Mouse (Mus musculus): ENCODE measurements around the gene Exoc1.

Exoc1 gene

DNA sequence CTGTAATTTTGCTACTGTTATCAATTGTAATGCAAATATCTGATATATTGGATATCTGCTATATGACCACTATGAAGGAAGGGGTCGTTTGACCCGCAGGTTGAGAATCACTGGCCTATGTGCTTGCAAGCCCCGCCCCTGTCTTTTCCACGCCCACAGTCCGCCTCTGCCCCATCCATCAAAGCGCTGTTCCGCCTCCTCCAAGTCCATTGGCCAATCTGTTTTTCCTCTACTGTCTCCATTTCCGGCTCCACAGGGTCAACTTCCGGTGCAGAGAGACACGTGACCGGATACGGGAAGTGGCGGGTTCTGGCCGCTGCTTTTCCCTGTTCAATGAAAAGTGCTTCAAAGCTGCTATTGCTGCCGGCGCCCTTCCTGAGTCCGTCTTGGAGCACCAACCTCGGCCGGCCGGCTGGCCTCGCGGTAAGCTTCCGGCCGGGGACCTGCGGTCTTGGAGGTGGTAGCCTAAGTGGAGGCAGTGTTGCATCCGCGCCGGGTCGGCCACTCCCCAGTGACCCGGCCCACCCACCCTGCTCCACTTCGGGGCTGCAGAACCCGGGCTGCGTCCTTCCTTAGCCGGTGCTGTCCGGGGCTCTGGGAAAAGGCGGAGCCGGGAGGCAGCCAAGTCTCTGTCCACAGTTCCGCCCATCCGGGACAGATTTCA is at the start of gene Exoc1:
Exoc1 (plus strand) TSS at position 272 of the 664 bp plus-strand sequence.
- peak; percentile 91 to 92 for DNase-seq

DNA sequence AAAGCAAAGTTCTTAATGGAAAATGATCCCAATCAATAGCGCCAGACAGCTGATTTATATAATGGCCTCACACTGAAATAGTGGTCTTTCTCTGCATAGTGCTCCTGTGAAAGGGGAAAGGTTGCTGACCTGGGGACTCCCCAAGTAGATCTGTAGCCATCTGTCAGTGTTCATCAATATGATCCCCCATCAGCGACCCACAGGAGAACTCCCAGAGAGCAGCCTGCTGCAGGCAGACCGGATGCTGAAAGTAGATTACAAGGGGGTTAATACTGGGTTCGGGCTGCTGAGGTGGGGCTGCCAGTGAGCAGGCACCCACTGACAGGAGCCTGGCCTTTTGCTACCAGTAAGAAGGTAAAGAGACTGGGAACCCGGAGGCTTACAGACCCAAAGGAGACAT is 45.3 kb upstream of the Exoc1 start, which contains the start of gene Gm7271:
Gm7271 (plus strand) TSS at position 230 of the 400 bp plus-strand sequence.
- no peak for DNase-seq

DNA sequence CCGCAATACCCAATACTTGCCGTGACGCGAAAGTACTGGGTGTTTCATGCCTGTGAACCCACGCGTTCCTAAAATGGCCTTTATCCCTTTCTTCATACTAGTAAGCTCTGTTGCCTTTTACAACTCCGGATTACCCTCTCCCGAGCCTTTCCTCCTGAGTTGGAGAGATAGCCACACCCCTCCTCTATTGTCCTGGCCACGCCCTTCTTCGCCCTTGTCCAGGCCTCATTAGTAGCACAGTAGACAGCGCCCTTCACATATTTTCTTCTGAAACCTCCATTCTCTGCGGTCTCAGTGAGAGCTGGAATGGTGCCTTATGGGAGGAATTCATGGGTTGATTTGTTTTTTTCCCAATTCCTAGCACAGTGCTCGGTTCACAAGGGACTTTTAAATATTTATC is 34.0 kb upstream of the Exoc1 start:
- no peak for DNase-seq

DNA sequence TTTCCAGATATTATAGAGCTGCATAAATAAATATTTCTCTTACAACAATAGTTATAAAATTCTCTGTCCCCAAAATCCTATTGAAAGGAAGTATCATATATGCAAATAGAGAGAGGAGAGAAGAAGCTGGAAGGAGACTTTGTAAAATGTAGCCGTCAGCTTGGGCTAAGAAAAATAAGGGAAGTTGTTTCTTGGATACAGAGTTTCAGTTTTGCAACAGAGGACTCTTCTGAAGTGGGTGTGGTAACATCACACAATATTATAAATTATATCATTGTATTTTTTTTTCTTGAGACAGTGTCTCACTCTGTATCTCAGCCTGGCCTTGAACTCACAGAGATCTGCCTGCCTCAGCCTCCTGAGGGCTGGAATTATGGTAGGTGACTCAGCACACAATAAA is 6.7 kb upstream of the Exoc1 start:
- DNase-seq = no peak

DNA sequence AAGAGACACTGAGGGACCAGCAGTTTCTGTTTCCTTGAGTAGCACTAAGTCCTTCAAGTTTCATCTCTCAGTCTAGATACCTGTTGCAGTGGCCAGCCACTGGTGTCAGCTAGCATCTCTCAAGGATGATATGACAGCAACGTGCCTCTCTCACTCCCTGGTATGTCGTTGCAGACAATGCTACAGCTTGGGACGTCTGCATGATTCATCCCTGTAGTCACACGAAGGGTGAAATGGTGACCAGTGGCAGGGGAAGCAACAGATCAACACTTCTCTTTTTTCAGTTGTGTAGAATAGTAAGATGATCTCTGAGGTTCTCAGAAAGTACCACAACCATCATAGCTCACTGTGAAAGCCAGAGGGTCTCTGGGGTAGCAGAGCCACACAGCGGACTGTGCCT is 4.5 kb upstream of the Exoc1 start:
- no peak for DNase-seq

DNA sequence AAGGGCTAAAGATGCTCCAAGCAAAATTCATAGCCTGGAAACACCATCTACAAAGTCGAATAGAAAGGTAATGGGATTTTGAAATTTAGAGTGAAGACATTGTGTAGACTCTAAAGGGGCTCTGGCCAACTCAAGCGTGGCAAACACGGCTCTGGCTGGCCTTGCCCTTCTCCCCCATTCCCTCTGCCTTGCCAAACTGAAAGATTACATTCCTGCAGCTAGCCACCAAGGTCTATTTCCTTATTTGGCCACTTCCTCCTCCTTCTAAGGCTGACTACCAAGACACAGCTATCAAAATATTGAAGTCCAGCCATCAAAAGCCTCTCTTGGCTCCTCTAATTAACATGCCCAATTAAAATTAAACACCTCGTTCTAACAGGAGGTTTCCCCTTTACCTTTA is 4.0 kb upstream of the Exoc1 start:
- DNase-seq = no peak

DNA sequence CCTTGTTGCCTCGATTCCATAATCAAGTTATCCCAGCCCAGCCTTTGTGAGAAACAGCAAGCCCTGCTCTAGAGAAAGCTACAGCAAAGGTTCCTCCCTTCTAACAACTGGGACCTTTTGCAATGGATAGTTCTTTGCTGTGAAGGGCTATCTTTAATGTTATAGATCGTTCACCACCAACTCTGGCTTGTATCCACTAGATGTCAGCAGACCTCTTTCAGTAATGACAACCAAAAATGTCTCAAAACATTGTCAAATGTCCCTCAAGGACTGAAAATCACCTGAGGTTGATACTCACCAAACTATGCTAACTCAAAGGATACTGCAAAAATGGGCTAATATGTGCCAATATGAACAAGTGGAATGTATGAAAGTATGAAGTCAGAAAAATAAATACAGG is 3.3 kb upstream of the Exoc1 start:
- no peak for DNase-seq

DNA sequence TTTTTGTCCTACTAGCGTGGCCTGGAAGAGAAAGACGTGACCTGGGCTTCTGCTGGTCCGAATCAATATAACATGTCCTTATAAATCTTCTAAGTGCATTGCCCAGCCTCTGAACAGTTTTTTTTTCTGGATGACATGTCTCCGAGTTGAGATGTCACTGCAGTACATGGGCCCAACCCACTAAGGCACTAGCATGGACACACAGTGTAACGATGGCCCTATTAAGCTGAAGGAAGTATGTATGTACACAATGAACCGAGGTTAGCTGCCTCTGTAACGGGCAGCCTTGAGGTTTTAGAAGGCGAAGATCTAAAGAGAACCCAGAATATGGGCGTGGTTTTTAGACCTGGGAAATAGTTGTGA is 574 bp downstream of the Exoc1 start:
- DNase-seq = no peak

DNA sequence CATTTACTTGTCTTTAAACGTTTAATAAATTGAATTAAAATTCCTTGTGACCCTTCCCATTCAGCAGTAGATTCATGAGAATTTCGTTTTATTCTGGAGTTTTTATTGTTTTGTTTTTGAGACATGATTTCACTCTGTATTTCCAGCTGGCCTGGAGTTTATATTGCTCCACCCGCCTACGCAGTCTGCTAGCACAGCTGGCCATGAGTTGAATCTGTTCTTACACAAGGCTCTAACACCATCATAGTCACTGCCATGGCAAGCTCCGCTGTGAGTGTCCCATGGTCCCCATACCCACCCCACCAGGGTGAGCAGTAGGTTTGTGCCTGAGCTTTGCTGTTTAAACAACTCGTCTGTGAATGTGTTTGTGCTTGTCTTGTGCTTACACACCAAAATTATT is 4.1 kb downstream of the Exoc1 start:
- no peak for DNase-seq

DNA sequence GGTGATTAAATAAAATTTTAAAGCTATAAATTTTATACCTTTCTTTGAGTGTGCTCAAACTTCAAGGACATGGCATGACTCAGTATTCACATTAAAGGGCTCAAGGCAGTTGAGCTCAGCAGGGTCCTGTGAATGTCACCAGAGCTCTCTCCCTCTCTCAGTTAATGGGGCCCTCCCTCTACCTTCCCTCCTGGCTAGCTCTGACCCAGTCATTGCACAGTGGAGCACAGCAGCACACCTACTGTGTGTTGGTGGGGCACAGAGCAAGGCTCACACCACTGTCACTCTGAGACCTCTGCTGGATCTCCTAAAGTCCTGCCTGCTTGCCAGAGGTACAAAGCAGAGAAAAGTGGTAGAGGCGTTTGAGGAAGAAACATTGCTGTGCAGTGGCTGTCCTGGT is 7.1 kb downstream of the Exoc1 start:
- no peak for DNase-seq

DNA sequence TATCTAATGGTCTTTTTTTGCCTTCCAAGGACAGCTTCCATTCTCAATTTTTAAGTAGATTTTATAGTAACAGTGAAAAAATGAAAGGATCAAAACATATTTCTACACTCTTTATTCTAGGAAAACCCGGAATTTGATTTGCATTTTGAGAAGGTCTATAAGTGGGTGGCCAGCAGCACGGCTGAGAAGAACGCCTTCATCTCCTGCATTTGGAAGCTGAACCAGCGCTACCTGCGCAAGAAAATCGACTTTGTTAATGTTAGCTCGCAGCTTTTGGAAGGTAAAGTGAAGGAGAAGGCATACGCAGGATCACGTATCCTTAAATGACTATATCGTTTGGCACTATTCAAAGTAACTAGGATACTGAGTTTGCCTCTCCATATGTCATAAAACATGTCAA is 8.5 kb downstream of the Exoc1 start:
- no peak for DNase-seq

DNA sequence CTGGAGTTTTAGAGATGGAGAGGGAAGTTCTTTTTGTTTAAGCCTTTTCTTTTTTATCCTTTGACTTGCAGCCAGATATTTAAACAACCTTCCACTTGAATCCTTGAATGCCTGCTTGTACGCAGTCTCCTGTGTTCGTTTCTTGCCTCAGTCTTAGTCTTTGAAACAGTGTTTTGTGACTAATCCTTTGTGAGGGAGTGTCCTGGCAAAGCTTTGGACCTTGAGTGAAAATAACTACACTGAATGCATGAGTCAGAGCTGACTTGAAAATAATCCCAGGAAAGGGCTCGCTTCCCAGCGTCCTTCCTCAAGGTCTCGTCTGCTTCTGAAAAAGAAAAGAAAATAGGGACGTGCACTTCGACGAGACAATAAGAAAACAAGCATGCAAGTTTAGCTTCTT is 11.1 kb downstream of the Exoc1 start:
- DNase-seq = no peak

DNA sequence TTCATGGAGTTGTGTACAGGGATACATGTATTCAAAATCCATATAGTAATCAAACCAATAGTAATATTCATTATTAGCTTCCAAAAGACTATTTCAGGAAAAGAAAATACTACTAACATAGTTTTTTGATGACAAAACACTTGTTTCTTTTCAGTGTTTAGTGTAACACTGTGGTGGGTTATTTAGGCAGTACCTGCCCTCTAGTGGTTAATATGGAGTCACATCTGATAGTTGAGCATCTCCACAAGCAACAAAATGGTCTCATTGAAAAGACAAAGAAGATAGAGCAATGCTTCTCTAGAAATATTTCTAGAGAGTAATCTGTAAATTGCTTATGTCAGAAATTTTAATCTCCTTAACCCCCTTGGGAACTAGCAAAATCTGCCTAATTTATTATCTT is 11.7 kb downstream of the Exoc1 start:
- DNase-seq = no peak

DNA sequence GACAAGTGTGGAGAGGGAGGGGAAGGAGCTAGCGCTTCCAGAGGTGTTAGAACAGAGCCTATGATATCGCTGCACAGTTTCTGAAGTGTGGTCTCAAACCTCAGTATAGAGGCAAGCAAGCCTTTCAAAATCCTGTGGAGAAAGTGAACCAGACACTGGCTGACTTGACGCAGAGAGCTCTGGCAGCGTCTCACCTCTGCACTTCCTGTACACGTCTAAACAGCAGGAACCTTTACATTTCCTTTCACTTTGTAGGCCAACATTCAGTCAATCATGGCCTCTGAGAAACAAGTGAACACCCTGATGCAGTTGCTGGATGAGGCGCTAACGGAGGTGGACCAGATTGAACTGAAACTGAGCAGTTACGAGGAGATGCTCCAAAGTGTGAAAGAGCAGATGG is 14.1 kb downstream of the Exoc1 start:
- no peak for DNase-seq

DNA sequence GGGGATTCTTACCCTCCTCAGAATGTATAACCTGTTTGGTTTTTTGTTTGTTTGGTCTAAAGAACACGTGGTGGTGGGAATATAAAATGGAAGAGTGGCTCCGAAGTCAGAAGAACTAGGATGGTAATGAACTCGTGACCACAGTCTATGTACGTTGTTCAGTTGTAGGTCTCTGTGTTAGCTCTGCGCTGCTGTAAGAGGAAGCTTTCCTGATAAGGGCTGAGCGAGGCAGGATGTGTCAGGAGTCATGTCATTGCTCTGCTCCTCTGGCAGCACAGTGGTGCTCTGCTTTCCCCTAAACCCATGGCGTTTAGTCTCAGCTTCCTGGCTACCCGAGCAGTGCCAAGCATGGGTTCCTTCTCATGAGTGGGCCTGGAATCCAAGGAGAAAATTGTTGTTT is 21.3 kb downstream of the Exoc1 start:
- no peak for DNase-seq

DNA sequence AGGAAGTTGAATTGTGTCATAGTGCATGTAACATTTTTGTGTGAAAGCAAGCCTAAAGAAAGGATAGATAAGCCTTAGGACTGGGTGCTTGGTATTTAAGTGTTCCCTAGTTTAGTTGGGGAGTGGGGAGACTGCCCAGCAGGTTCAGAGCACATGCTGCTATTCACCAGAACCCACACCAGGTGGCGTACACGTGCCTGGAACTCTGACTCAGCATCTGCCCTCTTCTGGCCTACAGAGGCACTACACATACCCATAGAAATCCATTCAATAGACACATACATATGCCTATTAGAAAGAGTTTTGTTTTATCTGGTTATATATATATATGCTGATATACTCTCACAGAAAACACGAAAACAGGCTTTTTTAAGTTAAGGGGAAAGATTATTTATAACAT is 36.2 kb downstream of the Exoc1 start:
- DNase-seq = peak; percentile 11 to 18

DNA sequence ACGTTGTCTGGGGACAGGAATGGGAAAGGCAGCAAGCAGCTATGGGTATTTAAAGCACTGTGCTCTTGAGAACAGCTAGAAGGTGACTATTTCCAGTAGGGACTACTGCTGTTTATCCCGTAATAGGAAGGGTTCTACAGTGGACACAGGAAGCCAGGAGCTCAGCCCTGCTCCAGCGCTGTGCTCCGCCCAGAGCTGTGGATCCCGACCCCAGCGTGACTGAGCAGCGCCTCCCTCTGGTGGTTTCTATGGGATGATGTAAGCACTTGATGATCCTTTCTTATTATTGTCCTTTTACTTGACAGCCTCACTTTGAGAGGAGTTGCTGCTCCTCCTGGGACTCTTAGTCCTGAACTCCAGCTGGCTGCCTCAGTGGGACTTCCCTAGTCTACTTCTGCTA is 45.1 kb downstream of the Exoc1 start:
- no peak for DNase-seq

DNA sequence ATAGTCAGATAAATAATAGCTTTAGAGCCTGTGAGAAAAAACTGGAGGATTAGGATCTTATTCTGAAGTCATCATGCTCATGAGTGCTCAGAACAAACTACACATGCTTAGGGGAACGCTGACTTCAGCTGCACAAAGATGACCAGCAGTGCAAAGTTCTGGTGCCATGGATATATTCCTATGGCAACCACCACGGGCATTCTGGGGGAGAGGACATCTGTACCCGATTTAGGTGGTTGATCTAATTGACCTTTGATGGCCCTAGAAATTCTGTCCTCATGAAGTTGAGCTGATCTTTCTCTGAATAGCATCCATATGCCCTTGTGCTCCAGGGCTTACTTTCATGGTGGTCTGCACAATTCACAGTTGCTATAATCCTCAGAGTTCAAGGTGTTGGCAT is 47.9 kb downstream of the Exoc1 start:
- DNase-seq = no peak

DNA sequence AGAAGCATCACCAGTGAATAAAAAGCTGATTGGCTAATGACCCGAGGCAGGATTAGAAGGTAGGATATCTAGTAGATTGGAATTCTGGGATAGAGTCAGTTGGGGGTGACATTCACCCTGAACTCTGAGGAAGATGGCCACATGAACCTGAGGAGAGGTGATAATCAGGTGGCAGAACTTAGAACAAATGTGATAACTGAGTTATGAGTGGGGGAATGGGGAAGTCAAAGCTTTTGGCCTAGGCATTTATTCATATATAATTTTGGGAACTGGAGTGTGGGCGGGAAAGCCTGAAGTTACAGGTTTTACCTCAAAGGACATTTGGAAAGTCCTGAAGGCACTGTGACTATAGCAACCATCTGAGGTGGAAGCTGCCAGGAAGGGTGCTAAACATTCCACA is 56.3 kb downstream of the Exoc1 start:
- no peak for DNase-seq

DNA sequence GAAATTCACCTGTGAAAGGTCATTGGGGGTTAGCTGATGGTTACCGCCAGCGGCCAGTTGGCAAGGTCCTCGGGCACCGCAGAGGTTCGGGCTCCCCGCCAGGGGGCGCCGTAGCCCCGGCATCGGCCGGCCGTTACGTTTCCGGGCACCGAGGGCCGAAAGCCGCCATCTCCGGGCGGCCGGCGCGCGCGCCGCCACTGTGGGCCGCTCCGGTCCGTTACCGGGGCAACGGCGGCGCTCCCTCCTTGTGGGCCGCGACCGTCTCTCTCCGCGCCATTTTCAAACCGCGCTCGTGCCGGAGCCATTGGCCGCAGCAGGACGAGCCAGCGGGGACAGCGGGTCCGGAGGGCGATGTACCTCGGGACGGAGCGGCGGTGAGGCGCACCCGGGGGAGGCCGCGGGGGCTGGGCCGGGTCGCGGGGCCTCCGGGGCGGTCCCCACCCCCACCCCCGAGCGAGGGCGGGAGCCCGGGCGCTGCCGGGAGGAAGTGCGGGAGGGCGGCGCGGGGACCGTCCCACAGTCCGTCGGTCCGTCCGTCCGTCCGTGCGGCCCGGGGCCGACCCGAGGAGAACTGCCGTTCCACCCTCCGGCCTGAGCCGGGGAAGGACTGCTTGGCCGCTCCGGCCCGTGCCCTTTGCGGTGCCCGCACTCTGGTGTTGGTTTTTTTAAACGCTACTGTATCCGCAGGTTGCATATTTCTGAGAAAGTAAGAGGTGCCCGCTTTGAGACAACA is 59.6 kb downstream of the Exoc1 start, which contains the start of gene Cep135:
Cep135 (plus strand) TSS at position 148 of the 733 bp plus-strand sequence.
- peak; percentile 87 to 93 for DNase-seq

DNA sequence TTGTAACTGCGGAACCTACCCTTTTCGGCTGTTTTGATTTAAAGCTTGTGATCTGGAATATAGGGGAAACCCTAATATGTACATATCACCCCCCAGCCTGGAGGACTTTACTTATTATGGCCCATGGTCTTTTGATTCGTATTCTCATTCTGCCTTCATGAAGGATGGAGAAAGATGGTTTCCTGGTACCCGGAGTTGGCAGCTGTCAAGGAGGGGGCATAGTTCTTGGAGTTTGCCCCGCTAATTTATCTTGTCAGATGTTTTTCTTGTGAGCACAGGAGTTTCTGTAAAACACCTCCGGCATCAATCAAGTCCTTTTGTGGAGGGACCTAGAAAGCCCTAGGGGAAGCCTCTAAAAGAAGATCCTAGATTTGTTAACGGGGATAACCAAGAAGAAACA is 60.2 kb downstream of the Exoc1 start:
- DNase-seq = no peak

DNA sequence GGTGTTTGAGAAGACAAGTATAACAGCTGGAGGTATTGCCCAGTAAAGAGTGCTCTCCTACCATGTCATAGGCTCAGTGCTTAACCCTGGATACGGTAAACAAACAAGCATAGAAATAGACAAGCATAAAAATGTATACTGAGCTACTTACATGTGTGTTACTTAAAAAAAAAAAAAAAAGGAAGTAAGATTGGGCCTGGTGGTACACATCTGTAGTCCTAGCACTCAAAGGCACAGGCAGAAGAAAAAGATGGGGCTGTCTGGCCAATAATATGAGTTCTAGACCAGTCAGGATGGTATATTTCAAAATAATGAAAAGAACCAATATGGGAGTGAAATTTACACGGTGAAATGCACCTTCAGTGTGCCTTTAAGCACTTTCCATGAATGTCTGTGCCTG is 60.9 kb downstream of the Exoc1 start:
- DNase-seq = no peak

DNA sequence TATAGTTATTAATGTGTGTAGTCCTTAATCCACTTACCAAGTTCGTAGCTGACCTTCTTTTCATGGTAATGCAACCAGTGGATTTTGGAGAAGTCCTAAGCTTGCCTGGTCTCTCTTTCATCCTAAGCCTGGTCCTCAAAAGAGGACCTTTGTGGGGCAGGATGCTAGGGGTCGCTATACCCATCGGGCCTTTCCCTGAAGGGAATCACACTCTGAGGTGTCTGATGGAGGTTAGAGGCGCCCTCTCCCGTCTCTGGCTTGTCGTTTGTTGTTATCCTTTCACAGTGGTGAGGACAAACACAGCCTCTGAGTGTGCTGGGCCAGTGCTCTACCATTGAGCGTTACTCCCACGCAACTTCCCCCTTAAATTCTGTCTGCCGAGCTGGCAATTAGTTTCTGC is 62.8 kb downstream of the Exoc1 start:
- no peak for DNase-seq

DNA sequence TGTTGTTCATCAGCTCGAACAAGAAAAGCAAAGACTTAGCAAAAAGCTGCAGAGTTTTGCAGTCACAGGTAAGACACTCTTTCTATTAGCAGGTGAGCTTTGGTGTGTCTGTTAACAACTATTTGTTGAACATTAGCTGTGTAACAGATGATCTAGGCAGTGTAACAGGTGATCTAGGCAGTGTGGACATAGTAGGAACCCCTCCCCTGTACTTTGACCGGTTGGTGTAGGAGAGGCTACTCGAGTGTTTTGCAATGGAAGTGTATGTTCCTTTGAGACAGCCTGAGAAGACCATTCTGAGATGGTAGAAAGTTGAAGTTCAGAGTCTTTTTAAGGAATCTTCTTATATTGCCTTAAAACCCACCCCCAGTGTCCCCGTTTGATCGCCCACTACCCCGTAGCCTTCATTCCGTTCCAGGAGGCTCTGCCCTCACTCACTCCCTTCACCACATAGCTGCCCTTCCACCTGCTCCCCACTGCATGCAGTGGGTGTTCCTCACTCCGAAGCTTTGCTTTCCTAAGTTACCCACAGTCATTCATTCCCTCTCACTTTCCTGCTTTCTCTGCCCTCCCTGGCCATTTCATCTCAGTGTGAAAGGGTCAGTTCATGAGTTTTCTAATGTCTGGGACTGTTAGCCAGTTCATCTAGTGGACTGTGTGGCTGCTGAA is 80.7 kb downstream of the Exoc1 start:
- no peak for DNase-seq
